Mouse (Mus musculus) large intestine, adult 2 months (tissue): Measurements from ENCODE around the gene Kcnk18. TPM values are rescaled to one million over a fixed set of nuclear protein-coding genes. Genes with fewer than 3 reads are reported as not detected.
A peak's percentile ranks its signal among the peaks of the same experiment; 100 is the strongest.

Experiments
- DNase-seq: peaks from one replicate; pipeline ENCODE4 v3.0.0-alpha.2; 2012; ENCODE audit warnings: low read depth, low spot score
- WGBS: fragments of 180-500 bp; shearing (Covaris S2); methylation state at CpG from one replicate; pipeline ENCODE4 v1.1.7; 2018; 5-methylcytosine and 5-hydroxymethylcytosine counted together
- polyA plus RNA-seq: library from polyadenylated mRNA; depleted of rRNA; stranded (reverse); fragments of >200 nt; gene quantifications from 2 replicates; pipeline ENCODE4 v1.2.3, GENCODE M21; 2012; rRNA removed

The Kcnk18 gene
- polyA plus RNA-seq = not detected in 2 replicates

- no peak for DNase-seq
- 75% methylated on average over 8 of the region's 8 CpGs for WGBS
Observed at GRCm38 (mm10) chr19:59218991-59219390, at the start of gene Kcnk18. Gene Kcnk18, plus strand, starts transcription at chr19:59219214.

- no peak for DNase-seq
- WGBS = 2% methylated on average over 54 of the region's 54 CpGs
Observed at GRCm38 (mm10) chr19:59169936-59170765, 48.9 kb upstream of the Kcnk18 start, which contains the start of gene Vax1. Gene Vax1, minus strand, starts transcription at chr19:59170056.

GRCm38 (mm10) chr19:59170766-59171095 lies 48.3 kb upstream of the Kcnk18 start:
- 4% methylated on average over 6 of the region's 6 CpGs for WGBS

GRCm38 (mm10) chr19:59171151-59171870 lies 47.7 kb upstream of the Kcnk18 start:
- DNase-seq = no peak
- WGBS = 3% methylated on average over 38 of the region's 38 CpGs

More at GRCm38 (mm10) chr19:59170766-59171095, 48.3 kb upstream of the Kcnk18 start:
- no peak for DNase-seq

- 3% methylated on average over 19 of the region's 19 CpGs for WGBS
- DNase-seq = no peak
Observed at GRCm38 (mm10) chr19:59171871-59172245, 47.2 kb upstream of the Kcnk18 start.

GRCm38 (mm10) chr19:59172781-59173180 lies 46.2 kb upstream of the Kcnk18 start:
- DNase-seq = no peak
- 3% methylated on average over 3 of the region's 3 CpGs for WGBS

GRCm38 (mm10) chr19:59173341-59174015 lies 45.5 kb upstream of the Kcnk18 start:
- WGBS = 18% methylated on average over 6 of the region's 6 CpGs
- DNase-seq = no peak

- 9% methylated on average over 3 of the region's 3 CpGs for WGBS
- DNase-seq = no peak
Observed at GRCm38 (mm10) chr19:59184000-59184399, 35.0 kb upstream of the Kcnk18 start.

GRCm38 (mm10) chr19:59188981-59189380 lies 30.0 kb upstream of the Kcnk18 start:
- no peak for DNase-seq
- 12% methylated on average over 4 of the region's 4 CpGs for WGBS

GRCm38 (mm10) chr19:59190431-59191122 lies 28.4 kb upstream of the Kcnk18 start:
- no peak for DNase-seq
- WGBS = 5% methylated on average over 8 of the region's 8 CpGs

- no peak for DNase-seq
- 14% methylated on average over 4 of the region's 4 CpGs for WGBS
Observed at GRCm38 (mm10) chr19:59191123-59191505, 27.9 kb upstream of the Kcnk18 start.

- WGBS = 22% methylated on average over 2 of the region's 2 CpGs
- DNase-seq = no peak
Observed at GRCm38 (mm10) chr19:59192491-59192890, 26.5 kb upstream of the Kcnk18 start.

- WGBS = 4% methylated on average over 10 of the region's 10 CpGs
- no peak for DNase-seq
Observed at GRCm38 (mm10) chr19:59193456-59193855, 25.6 kb upstream of the Kcnk18 start.

GRCm38 (mm10) chr19:59193986-59194820 lies 24.8 kb upstream of the Kcnk18 start:
- 3% methylated on average over 50 of the region's 50 CpGs for WGBS
- DNase-seq = no peak

GRCm38 (mm10) chr19:59195181-59195770 lies 23.7 kb upstream of the Kcnk18 start:
- 11% methylated on average over 9 of the region's 9 CpGs for WGBS

GRCm38 (mm10) chr19:59196111-59196666 lies 22.8 kb upstream of the Kcnk18 start:
- DNase-seq = no peak
- WGBS = 11% methylated on average over 15 of the region's 15 CpGs

More at GRCm38 (mm10) chr19:59195181-59195770, 23.7 kb upstream of the Kcnk18 start:
- no peak for DNase-seq

GRCm38 (mm10) chr19:59198161-59198560 lies 20.9 kb upstream of the Kcnk18 start:
- DNase-seq = peak; percentile 16
- WGBS = 34% methylated on average over 7 of the region's 7 CpGs

- peak; percentile 14 for DNase-seq
- 34% methylated on average over 5 of the region's 5 CpGs for WGBS
Observed at GRCm38 (mm10) chr19:59208475-59208874, 10.5 kb upstream of the Kcnk18 start.
